Mouse (Mus musculus) frontal cortex, postnatal 25 days (tissue): ENCODE results near the gene Rps21.

Experiments used
- DNase-seq, 2 experiments: peaks; one replicate each; pipeline ENCODE4 v3.0.0; 2022; ENCODE audit warnings: low spot score in 2 of 2

Rps21 gene

DNA sequence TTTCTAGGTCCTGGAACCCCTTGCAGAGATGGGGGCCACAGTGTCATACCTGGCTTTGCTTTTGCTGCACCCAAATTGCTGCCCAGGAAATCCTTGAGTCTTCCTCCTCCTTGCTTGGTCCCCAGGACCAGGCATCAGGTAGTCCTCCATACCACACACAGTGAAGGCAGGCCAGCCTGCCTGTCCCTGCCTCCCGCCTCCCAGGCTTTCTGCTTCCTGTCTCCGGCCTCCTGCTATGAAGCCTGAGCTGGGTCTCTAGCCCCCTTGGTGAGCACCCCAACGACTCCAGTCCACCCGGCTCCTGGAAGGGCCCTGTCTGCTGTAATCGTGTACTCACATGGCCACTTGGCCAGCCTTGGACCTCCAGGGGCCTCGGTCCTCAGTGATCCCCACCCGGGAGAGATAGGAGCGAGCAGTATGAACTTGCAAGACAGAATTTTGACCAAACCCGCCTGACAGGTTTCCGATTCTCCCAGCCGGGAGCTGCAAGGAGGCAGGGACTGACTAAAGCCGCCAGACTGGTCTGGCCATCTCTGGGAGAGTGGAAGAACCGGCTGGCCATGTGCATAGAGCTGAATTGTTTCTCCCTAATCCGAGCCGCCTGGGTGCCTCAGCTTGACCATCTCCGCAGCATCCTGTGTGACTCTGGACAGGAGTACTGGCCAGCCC is 32.4 kb downstream of the Rps21 start, which contains the start of gene Rbbp8nl:
TSS of gene Rbbp8nl (minus strand) at position 440 of the 669 bp plus-strand sequence.
- no peak for DNase-seq

DNA sequence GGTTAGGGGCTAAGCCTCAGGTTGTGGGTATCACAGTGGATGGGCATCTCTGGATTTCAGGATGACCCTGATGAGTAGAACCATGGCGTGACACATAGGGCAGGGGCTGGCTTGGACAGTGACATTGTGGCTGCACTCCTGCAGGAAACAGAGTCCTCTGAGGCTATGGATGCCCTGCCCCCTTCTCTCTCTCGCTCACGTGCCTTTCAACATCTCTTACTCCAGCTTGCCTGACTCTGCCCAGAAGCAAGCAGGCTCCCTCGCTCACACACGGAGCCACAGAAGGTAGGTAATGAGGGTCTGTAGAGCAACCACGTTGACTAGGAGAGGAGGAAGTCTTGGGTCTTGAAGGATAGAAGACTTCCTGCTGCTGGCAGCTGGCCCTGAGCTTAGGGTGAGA is 33.3 kb downstream of the Rps21 start:
- no peak for DNase-seq

DNA sequence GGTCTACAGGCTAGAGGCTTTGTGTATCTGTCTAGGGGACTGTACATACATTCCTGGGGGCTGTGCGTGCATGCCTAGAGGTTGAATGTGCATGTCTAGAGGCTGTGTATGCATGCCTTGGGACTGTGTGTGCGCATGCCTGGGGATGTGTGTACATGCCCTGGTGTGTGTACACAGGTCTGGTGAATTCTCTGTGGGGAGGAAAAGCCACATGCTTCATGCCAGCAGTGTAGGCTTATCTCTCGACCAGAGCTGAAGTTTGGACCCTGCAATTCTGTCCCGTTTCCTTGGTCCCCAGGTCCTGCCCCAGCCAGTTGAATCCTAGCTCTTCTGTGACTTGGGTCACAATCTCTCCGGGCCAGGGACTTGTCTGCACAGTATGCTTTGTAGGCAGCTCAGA is 34.4 kb downstream of the Rps21 start:
- no peak for DNase-seq

DNA sequence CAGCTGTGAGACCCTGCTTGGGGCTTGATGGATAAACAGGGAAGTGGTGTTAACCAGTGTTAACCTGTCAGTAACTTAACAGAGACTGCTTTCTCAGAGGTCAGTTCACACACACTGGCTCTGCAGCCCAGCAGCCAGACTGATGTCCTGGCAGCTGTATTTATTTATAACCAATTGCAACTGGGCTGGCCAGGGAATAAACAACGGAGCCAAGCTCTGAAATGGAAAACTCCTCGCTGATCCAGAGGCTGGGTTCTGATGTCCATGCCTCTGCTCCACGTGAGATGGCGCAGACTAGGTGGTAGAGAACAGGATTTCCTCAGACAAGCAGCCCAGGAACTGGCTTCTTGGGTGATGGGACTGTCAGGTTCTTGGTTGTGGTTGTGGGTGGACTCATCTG is 34.8 kb downstream of the Rps21 start:
- no peak for DNase-seq

DNA sequence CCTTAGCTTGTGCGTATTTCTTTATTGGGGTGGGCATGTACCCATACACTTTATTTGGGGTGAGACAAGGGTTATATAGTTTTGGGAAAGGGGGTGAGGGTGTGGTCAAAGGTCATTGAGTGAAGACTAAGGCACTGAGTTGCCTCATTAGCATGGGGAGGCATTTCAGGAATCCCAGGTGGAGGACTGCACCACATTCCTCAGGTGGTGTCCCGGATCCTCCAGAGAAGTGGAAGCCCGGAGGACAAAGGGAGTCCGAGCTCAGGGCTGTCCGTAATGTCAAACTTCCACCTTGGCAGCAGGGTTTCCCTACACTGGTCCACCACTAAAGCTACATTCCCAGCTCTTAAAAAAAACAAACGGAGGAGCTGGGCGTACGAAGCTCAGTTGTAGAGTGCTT is 35.7 kb downstream of the Rps21 start:
- no peak for DNase-seq

DNA sequence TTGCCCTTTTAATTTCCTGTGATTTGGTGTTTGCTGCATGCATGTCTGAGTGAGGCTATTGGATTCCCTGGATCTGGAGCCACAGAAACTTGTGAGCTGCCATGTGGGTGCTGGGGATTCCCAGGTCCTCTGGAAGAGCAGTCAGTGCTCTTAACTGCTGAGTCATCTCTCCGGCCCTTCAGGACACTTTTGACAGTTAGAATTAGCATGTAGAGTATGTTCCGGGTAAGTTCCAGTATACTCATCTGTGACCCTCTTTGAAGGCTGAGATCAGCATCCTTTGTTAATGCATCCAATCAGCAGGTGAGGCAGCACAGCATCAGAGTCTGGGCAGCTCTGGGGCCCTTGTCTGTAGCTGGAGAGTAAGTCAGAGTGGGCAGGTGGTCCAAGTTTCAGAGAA is 43.1 kb downstream of the Rps21 start:
- no peak for DNase-seq

DNA sequence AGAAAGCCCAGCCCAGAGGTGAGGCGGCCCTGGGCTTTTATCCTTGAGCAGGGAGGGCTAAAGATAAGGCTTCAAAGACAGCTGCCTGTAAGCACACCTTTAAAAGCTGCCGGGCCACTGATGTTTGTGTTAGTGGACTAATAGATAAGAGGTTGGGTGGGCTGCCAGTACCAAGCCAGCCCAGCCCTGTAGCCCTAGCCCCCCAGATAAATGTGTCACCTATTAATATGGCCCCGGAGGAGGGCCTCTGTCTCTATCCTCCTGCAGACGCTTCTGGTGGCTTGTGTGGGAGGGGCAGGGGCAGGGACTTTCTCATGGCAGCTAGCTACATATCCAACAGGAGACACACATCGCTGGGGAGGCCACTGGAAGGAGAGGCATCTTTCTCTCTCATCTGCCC is 43.6 kb downstream of the Rps21 start:
- no peak for DNase-seq

DNA sequence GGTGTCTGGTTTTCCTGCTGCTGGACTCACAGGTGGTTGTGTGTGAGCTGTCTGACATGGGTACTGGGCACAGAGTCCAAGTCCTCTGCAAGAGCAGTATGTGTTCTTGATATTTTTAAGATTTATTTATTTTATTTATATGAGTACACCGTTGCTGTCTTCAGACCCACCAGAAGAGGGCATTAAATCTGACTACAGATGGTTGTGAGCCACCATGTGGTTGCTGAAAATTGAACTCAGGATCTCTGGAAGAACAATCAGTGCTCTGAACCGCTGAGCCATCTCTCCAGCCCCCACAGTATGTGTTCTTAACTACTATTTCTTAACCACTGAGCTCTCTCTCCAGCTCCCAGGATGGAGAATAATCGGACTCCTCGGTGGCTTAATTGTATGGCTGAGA is 45.0 kb downstream of the Rps21 start:
- no peak for DNase-seq

DNA sequence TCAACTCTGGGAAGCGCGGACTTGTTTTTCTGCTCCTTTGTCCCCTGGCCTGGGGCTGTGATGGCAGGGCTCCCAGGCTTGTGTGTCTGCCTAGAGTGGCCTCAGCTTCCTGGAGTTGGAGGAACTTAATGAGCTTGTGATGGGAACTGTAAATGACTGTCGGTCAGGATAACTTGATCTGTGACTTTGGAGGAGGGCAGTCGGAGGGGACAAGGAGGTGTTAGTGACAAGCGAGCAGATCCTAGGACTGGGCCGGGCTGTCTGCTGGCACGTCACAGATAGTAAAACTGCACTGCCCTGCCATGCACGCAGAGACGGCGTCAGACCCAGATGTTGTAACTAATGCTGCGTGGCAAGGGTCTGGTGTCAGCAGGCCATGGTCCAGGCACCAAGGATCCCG is 46.3 kb downstream of the Rps21 start:
- DNase-seq, result no peak

DNA sequence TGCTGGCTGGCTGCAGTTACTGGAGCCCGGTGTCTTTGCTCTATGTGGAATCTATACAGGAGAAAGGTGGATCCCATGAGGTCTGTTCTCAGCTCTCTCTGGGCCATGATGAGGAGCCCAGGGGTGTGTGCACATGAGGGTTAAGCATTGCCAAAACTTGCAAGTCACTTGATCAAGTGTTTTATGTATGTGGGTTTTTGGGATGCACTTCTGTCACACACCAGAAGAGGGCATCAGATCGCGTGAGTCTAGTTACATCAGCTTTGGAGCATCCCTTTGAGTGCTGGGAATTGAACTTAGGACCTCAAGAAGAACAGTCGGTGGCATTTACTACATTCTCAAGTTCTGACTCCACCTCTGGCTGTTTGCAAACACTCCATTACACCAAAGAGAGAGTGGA is 47.4 kb downstream of the Rps21 start:
- no peak for DNase-seq

DNA sequence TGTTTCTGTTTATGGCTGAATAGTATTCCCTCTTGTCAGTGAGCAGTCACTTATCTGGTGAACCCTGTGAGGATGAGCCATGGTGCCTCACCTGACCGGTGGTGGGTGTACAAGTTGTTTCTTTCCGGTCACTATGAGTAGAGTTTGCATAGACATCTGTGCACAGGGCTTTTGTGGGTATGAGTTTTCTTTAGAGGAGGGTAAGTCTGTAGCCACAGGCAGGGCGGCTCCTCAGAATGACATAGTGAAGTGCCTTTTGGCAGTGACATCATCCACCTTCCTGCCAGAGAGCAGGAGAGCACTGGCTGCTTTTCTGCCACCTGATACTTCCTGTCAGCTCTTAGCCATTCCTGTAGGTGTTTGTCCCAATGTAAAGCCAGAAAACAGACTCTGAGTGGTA is 48.3 kb downstream of the Rps21 start:
- no peak for DNase-seq

DNA sequence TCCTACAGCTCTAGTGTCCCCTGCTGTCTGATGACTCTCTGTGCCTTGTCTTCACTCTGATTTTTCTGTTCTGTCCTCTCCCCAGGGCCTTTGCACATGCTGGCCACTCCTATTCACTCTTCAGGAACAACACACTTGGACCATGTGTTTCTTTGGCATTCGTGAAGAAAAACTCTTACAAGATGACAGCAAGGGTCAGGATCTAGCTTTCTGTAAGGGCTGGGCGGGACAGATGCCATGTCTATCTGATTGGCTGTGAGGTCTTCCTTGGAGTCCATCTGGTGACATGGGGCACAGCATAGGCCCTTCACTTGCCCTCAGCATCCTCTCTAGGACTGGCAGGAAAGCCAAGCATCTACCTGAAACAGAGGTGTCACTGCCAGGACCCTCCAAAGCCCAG is 48.8 kb downstream of the Rps21 start:
- no peak for DNase-seq

DNA sequence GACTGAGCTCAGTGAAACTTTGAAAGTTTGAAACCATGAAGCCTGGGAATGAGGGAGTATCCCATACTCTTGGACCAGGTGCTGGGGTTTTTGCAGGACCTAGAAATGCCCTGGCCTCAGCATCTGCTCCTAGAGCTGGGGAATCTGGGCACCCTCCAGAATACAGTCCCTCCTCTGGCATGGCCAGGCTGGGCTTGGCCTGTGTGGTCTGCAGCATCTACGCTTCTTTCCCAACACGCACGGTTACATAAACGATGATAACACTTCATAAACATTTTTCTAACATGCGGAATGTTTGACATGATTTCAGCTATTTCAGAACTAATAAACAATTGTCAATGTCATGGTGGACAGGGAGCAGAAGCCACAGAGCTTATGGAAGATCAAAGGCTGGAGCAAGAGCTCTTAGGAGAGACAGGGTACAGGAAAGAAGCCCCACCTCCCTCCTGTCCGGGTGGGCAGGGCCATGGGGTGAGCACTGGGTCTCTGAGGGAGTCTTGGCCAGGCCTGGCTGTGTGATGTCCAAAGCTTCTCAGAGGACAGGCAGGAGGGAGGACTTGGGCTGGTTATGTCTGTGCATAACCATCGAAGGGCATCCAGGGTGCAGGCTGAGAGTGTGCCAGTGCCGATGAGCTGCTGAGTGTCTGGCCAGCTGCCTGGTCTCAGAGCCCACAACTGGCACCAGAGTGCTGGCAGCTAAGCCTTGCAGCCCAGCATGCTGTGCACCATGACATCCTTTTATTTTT is 49.4 kb downstream of the Rps21 start:
- no peak for DNase-seq

DNA sequence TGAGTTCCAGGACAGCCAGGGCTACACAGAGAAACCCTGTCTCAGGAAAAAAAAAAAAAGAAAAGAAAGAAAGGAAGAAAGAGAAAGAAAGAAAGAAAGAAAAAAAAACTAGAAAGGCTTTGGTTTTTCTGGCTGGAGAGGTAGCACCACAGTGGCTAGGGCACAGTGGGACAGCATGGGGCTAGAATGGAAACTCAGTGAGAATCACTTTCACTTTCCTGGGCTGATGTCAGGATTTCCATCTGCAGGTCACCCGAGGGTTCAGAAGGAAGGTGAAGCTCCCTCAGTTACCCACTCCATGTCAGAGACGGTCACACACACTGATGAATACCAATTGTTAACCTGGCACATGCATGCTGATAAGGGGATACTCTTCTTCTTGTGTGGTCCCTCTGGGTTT is 50.5 kb downstream of the Rps21 start:
- no peak for DNase-seq
